Mouse (Mus musculus) forebrain, embryonic 11.5 days (tissue): ENCODE measurements around the gene Col18a1. TPM values are rescaled to one million over a fixed set of nuclear protein-coding genes. Genes with fewer than 3 reads are reported as not detected.

ENCODE experiments used
- ATAC-seq: fragments of 200-750 bp; cut with Nextera tagmentation; replicated peaks from 2 replicates; pipeline ENCODE4 v1.8.0; 2017; ENCODE audit warnings: moderate TSS enrichment; ENCODE audit not compliant: low FRiP score
- DNase-seq: peaks from one replicate; pipeline ENCODE4 v3.0.0-alpha.2; 2017; ENCODE audit warnings: low spot score
- H3K27ac ChIP-seq: fragments of 300-500 bp; sonication (generic); 2 replicates; pipeline ENCODE4 v1.5.1; 2014; ENCODE audit warnings: low read depth, low read length
- H3K27me3 ChIP-seq: fragments of 300-500 bp; sonication (generic); 2 replicates; pipeline ENCODE4 v1.6.1; 2014; ENCODE audit warnings: mild to moderate bottlenecking, low read length, mixed read lengths; ENCODE audit not compliant: control insufficient read depth, insufficient read depth
- H3K36me3 ChIP-seq: fragments of 300-500 bp; sonication (generic); 2 replicates; pipeline ENCODE4 v1.6.1; 2014; ENCODE audit warnings: mild to moderate bottlenecking, low read length, moderate library complexity, mixed read lengths; ENCODE audit not compliant: control insufficient read depth, insufficient read depth
- H3K4me1 ChIP-seq: fragments of 300-500 bp; sonication (generic); replicated peaks from 2 replicates; pipeline ENCODE4 v1.6.1; 2014; ENCODE audit warnings: low read length, mixed read lengths; ENCODE audit not compliant: control insufficient read depth, insufficient read depth
- H3K4me2 ChIP-seq: fragments of 300-500 bp; sonication (generic); 2 replicates; pipeline ENCODE4 v1.6.1; 2014; ENCODE audit warnings: low read depth, mild to moderate bottlenecking, low read length, moderate library complexity, mixed read lengths; ENCODE audit not compliant: severe bottlenecking
- H3K4me3 ChIP-seq: fragments of 300-500 bp; sonication (generic); 2 replicates; pipeline ENCODE4 v1.5.1; 2014; ENCODE audit warnings: low read depth, low read length
- H3K9ac ChIP-seq: fragments of 300-500 bp; sonication (generic); 2 replicates; pipeline ENCODE4 v1.6.1; 2014; ENCODE audit warnings: low read length
- H3K9me3 ChIP-seq: fragments of 300-500 bp; sonication (generic); 2 replicates; pipeline ENCODE4 v1.6.1; 2016; ENCODE audit warnings: low read length, mixed read lengths; ENCODE audit not compliant: control insufficient read depth
- WGBS: fragments of 180-500 bp; shearing (Covaris S2); extraction: QIAGEN DNeasy Blood & Tissue Kit; methylation state at CpG from one replicate; pipeline ENCODE4 v1.1.7; 2014; 5-methylcytosine and 5-hydroxymethylcytosine counted together
- polyA plus RNA-seq: library from polyadenylated mRNA; unstranded; fragments of >200 nt; fragmentation: Nextera tagmentation; extraction: Ambion mirVana; gene quantifications from 2 replicates; pipeline ENCODE4 v1.2.1, GENCODE M21; 2014

The Col18a1 gene
- polyA plus RNA-seq, 1 experiment from 2014 or later, result 86.7 TPM

GRCm38 (mm10) chr10:77193495-77193894 lies 27.1 kb upstream of the Col18a1 start:
- Histone ChIP-seq H3K27ac (no peak overlapping the region), H3K4me3 (no peak overlapping the region), H3K4me1 (peaks cover 16% of the 10 kb centered on the region), H3K36me3 (no peaks in the 10 kb centered on the region), H3K4me2 (no peak overlapping the region), H3K9ac (no peak overlapping the region), H3K27me3 (no peaks in the 10 kb centered on the region), H3K9me3 (no peaks in the 10 kb centered on the region)
- no peak for DNase-seq
- no peak for ATAC-seq

DNA sequence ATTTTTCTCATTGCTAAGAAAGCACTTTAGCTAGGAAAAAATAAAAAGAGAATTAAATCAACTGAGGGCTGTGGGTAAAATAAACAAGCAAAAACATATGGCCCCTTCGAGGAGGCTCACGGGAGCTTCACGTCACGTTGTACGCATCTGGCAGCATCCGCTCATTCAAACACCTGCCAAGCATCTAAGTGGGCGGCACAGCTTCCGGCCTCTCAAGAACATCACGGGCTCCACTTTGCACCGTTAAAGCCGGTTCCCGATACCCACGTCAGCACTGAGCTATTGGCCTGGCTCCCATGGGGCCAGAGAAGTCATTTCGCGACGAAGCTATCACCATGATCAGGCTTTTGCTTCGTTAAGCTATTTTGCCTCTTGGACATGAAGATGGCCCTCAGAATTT lies 26.4 kb upstream of the Col18a1 start:
- no peak overlapping the region for H3K4me2 ChIP-seq
- no peak overlapping the region for H3K27ac ChIP-seq
- DNase-seq, result no peak
- H3K9me3 ChIP-seq, result no peaks in the 10 kb centered on the region
- H3K36me3 ChIP-seq, result no peaks in the 10 kb centered on the region
- 92% methylated on average over 17 of the region's 17 CpGs for WGBS
- H3K9ac ChIP-seq, result no peak overlapping the region
- peaks cover 16% of the 10 kb centered on the region for H3K4me1 ChIP-seq
- no peak for ATAC-seq
- H3K27me3 ChIP-seq, result no peaks in the 10 kb centered on the region
- H3K4me3 ChIP-seq, result no peak overlapping the region

GRCm38 (mm10) chr10:77190967-77191915 lies 24.9 kb upstream of the Col18a1 start:
- 0 out of 2 replicates have a peak overlapping the region, but pooled peaks have one; percentile 37 for H3K27ac ChIP-seq
- ATAC-seq, result peak; percentile 78
- no peak overlapping the region for H3K9ac ChIP-seq
- H3K36me3 ChIP-seq, result no peaks in the 10 kb centered on the region
- peaks cover 14% of the 10 kb centered on the region for H3K4me1 ChIP-seq
- no peaks in the 10 kb centered on the region for H3K9me3 ChIP-seq
- H3K27me3 ChIP-seq, result no peaks in the 10 kb centered on the region
- DNase-seq, result peak; percentile 81
- no peak overlapping the region for H3K4me3 ChIP-seq
- WGBS, result 15% methylated on average over 10 of the region's 10 CpGs
- H3K4me2 ChIP-seq, result no peak overlapping the region

DNA sequence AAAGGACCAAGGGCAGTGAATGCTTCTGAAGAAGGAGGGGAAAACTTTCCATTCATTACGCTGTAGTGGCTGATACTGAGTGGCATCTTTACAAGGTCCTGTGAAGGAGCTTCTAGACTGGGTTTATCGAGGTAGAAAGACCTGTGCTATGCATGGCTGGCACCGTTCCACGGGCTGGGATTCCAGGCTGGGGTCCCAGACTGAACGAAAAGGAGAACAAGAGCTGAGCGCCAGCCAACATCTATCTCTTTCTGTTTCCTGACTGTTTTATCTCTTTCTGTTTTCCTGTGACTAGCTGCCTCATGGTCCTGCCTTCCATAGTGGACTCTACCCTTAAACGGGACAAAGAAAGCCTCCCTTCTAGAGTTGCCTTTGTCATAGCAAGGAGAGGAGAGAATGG lies 21.1 kb upstream of the Col18a1 start:
- H3K4me1 ChIP-seq, result peaks cover 14% of the 10 kb centered on the region

GRCm38 (mm10) chr10:77182804-77183331 lies 16.5 kb upstream of the Col18a1 start:
- H3K9me3 ChIP-seq, result no peaks in the 10 kb centered on the region
- no peak overlapping the region for H3K27ac ChIP-seq
- WGBS, result 59% methylated on average over 3 of the region's 3 CpGs
- no peaks in the 10 kb centered on the region for H3K27me3 ChIP-seq
- H3K4me1 ChIP-seq, result no peaks in the 10 kb centered on the region
- H3K9ac ChIP-seq, result no peak overlapping the region
- no peak for ATAC-seq
- no peak overlapping the region for H3K4me2 ChIP-seq
- no peak overlapping the region for H3K4me3 ChIP-seq
- no peak for DNase-seq
- H3K36me3 ChIP-seq, result no peaks in the 10 kb centered on the region

More for the DNA sequence above, 21.1 kb upstream of the Col18a1 start:
- no peak overlapping the region for H3K4me3 ChIP-seq
- H3K36me3 ChIP-seq, result no peaks in the 10 kb centered on the region
- H3K9ac ChIP-seq, result no peak overlapping the region
- no peak overlapping the region for H3K4me2 ChIP-seq
- no peak overlapping the region for H3K27ac ChIP-seq
- ATAC-seq (no peak), DNase-seq (no peak)
- no peaks in the 10 kb centered on the region for H3K27me3 ChIP-seq
- no peaks in the 10 kb centered on the region for H3K9me3 ChIP-seq
- WGBS, result 89% methylated on average over 7 of the region's 7 CpGs

- ATAC-seq (no peak), DNase-seq (no peak)
- no peak overlapping the region for H3K4me3 ChIP-seq
- no peaks in the 10 kb centered on the region for H3K36me3 ChIP-seq
- H3K4me2 ChIP-seq, result no peak overlapping the region
- H3K4me1 ChIP-seq, result no peaks in the 10 kb centered on the region
- WGBS, result 84% methylated on average over 3 of the region's 3 CpGs
- H3K27ac ChIP-seq, result no peak overlapping the region
- H3K27me3 ChIP-seq, result no peaks in the 10 kb centered on the region
- no peak overlapping the region for H3K9ac ChIP-seq
- no peaks in the 10 kb centered on the region for H3K9me3 ChIP-seq
Observed at GRCm38 (mm10) chr10:77180110-77180509, 13.8 kb upstream of the Col18a1 start.

DNA sequence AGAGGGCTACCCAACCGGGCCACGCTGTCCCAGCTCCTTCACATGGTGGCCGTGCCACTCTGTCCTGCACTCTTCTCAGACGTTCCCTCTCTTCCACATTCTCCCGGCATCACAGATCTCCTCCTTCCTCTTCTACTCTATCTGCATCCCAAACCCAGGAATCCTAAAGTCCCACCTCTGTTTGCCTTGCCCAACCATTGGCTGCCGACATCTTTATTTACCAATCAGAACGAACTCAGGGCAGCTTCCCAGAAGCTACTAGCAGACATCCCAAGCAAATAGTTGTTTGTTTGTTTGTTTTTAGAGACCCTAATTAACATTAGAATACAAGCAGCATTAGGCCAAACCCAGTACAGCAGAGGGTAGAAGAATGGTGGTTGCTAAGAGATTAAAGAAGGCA lies 12.3 kb upstream of the Col18a1 start:
- WGBS, result 90% methylated on average over 7 of the region's 7 CpGs
- H3K27me3 ChIP-seq, result no peaks in the 10 kb centered on the region
- H3K36me3 ChIP-seq, result no peaks in the 10 kb centered on the region
- DNase-seq, result no peak
- no peaks in the 10 kb centered on the region for H3K9me3 ChIP-seq
- no peak overlapping the region for H3K9ac ChIP-seq
- ATAC-seq, result no peak
- no peak overlapping the region for H3K4me2 ChIP-seq
- H3K27ac ChIP-seq, result no peak overlapping the region
- no peaks in the 10 kb centered on the region for H3K4me1 ChIP-seq
- H3K4me3 ChIP-seq, result no peak overlapping the region

- Histone ChIP-seq H3K4me1 (0 out of 2 replicates have a peak, but pooled peaks cover 6% of the 10 kb centered on the region), H3K9ac (no peak overlapping the region), H3K4me2 (no peak overlapping the region), H3K9me3 (no peaks in the 10 kb centered on the region), H3K27ac (no peak overlapping the region), H3K27me3 (no peaks in the 10 kb centered on the region), H3K4me3 (no peak overlapping the region), H3K36me3 (no peaks in the 10 kb centered on the region)
- DNase-seq, result no peak
- no peak for ATAC-seq
- WGBS, result 89% methylated on average over 6 of the region's 6 CpGs
Observed at GRCm38 (mm10) chr10:77170400-77170799, 4.1 kb upstream of the Col18a1 start.
